Mouse (Mus musculus): Measurements from ENCODE around the gene Arhgap40.

GRCm38 (mm10) chr2:158477640-158478039 lies 35.0 kb upstream of the Arhgap40 start:
- TF ChIP-seq CTCF (IDR thresholded peaks at IDR 0.05; ENCODE audit: borderline replicate concordance, extremely low read depth, insufficient read depth, insufficient read length) (no peak), POLR2A (IDR thresholded peaks at IDR 0.05; ENCODE audit: borderline replicate concordance, extremely low read depth, insufficient read depth, insufficient read length, poor library complexity, severe bottlenecking) (no peak)

All from brain, embryonic 14.5 days (tissue).